Mouse (Mus musculus) spleen, adult 18-20 months (tissue): ENCODE results near the gene Dhrs1.
A peak's percentile ranks its signal among the peaks of the same experiment; 100 is the strongest.

Source experiments
- DNase-seq, 2 experiments: peaks; one replicate each; pipeline ENCODE4 v3.0.0; 2022; ENCODE audit warnings: mixed read lengths in 2 of 2

Gene Dhrs1

DNA sequence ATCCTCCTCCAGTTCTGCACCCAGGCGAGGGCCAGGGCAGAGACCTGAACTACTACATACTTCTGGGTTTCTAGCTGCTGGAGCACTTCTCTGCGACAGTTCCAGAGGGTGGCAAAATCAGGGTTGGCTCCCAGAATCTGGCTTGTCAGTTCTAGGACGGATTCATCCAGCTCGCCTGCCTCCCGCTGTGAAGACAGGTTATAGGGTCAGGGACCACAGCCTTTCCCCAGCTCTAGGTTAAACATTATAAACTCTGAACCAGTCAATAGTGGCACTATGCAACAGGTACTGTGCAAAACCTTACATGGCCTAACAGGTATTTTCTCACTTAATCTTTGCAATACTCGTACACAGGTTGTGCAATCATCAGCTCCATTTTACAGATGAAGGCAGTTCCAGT, 24.4 kb downstream of the Dhrs1 start:
- DNase-seq, result no peak

DNA sequence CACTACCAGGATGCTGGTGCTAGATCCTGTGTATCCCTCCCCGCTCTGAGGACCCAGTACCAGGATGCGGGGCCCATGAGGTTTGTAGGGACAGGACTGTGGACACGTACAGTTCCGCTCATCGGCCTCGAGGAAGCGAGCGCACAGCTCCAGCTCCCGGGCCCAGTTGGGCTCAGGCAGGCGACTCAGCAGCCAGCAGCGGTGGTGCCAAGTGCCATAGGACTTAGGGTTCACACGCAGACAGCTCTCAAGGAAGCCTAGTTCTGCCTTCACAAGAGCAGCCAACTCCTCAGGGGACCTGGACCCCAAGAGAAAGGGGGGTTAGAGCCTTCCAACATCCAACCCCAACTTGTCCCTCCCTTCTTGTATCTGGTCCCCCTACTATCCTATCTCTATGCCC, 24.8 kb downstream of the Dhrs1 start:
- no peak for DNase-seq

DNA sequence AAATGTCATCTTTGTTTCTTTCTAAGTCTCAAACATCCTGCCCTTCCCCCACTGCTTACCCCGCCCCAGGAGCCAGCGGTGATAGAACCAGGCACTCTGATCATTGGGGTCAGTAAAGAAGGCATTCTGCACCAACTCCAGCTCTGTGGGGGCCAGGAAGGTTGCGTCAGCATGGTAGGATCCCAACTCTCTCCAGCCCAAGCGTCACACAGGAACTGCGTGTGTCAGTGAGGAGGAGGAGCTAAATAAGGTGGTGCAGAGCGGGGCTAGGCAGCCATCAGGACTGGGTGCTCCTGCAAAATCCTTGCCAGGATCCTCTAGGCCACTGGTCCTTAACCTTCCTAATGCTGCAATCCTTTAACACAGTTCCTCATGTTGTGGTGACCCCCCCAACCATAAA, 25.8 kb downstream of the Dhrs1 start:
- DNase-seq, result no peak

DNA sequence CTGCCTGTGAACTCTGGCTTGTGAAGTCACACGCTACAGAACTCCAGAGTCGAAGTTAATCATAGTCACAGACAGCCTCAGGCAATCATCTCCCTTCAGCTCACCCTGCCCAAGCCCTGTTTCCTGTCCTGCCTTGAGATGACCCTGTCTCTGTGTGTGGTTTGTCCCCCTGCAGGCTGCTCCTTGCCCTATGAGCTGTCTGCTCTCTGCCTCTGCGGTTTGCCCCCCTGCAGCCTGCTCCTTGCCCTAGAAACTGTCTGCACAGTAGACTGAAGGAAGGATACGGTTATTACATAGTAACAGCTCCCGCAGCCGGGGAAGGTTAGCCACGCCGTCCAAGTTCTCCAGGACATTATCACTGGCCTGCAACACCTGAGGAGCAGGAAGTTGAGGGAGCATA, 28.6 kb downstream of the Dhrs1 start:
- DNase-seq, result no peak

DNA sequence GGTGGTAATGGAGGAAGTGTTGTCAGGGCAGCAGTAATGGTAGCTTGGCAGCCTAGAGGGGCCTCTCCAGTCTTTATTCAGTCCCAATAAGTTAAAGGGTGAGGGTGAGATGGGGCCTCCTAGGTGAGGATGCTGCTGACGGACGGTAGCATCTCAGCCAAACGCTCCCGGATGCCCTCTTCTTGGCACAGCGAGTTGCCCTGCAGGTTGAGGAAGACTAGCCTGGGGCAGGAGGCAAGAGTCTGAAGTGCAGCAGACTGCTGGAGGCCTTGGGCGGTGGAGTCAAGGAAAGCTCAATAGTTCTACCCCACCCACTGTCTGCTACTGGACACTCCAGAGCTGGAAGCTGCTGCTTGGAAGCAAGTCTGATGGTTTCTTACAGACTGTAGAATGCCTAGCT, 29.2 kb downstream of the Dhrs1 start:
- DNase-seq, result no peak

DNA sequence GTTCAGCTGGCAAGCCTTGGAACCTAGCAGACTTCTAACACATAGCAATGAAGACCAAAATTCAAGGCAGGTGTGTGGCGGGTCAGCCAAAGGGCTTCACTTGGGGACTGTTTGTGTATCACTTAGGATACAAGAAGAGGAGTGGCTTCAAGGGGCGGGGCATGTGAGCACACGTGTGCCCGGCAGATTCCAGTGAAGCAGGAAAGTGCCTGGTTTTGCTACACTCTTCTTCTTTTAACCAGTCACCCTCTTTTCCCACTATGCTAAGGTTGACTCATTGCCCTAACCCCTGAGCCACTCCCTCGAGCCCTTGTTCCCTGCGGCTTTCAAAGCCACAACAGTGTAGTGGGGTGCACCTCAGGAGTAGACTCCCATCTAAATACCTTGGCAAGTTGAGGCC, 30.6 kb downstream of the Dhrs1 start:
- no peak for DNase-seq

DNA sequence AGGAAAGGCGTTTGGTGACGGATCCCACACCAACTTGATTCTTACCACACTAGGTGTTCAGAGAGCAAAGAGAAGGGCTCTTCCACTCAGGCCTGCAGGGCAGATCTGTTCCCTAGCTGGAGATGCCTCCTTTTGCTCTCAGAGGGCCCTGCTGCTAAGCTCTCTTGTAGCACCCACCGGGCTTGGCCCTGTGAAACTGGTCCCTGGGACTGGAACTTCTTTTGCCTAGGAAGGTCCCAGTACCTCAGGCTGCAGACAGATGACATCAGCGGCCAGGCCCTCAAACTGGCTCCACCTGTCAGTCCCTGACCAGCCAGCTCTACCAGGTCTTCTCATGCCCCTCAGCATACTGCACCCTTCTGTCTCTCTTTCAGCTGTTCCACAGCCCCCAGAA, 31.8 kb downstream of the Dhrs1 start, which contains the start of gene Tgm1:
Tgm1 (minus strand) TSS at position 198 of the 394 bp plus-strand sequence.
- DNase-seq, result no peak

DNA sequence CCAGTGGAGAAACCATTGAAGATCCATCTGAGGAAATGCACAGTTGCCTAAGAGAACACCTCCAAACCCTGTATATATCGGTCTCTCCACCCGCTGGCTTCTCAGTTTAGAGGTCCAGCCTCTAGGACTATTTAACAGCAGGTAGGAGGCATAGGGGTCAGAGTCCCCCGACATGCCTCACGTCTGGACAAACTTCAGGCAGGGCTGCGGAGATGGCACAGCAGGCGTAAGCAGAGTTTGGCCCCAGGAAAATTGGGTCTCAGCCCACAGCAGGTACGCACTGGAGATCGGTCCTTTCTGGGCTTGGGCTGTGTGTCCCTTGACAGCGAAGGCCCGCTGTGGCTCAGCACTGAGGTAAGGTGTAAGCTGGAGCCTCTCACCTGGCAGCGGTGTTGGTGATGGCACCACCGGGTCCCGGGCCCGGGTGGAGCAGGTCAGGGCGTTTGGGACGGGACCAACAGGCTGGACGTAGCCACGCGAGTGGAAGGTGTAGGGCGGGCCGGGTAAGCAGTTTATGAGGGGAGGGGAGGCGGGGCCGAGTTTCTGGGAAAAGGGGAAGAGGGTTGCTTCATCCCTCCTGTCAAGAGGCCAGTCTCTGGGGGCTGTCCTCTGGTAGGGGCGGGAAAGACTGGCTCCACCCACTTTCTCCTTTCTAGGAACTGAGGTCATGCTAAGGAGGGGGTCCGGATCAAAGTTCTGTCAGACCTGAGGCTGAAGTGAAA, 32.3 kb downstream of the Dhrs1 start:
- peak in 1 of 2 experiments; percentile 11 for DNase-seq

DNA sequence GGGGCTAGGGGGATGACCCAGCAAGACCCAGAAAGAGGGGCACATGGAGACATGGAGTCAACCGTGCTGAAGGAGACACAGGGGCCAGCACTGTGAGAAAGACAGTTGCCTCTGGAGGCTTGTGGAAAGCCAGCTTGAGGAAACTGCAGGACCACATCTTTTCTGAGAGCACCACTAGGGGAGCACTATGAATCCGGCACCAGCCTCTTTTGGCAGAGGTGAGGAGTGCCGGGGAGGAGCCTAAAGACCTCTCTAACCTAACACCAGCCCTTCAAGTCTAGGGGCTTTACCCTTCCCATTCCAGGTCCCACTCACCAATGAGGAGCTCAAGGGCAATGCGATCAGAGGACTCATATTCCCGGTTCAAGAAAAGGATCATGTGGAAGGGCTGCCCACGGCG, 33.7 kb downstream of the Dhrs1 start:
- DNase-seq, result no peak

DNA sequence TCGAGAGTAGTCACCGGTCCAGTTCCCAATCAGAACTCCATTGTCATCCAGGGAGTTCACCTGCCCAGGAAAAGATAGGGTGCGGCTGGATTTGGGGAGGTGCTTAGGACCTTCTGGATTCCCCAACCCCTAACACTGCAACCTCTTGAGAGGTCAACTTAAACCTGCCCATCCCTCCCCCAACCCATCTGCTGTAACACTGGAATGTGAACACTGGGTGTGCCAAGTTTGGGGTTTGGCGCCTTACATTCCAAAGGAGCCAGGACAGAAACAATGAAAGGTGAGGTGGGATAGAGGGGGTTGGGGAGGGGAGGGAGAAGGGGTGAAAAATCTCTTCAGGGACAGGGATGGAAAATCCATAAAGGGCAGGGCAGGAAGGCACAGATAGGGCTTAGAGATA, 36.0 kb downstream of the Dhrs1 start:
- DNase-seq, result no peak

DNA sequence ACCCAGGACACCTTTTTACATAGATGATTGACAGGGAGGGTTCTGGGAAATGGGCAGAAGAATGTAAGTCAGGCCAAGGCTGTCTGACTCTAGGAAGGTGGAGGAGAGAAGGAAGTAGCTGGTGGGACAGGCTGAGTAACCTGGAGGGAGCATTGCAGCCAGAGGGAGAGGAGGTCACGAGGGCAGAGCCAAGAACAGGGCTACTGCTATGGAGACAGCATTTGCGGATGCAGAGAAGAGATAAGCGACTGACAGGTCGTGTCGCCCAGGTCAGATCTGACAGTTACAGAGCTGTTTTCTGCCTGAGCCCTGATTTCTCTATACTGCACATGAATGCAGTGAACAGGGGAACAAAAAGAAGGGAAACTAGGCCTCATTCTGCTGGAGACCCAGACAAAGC, 38.1 kb downstream of the Dhrs1 start:
- no peak for DNase-seq

DNA sequence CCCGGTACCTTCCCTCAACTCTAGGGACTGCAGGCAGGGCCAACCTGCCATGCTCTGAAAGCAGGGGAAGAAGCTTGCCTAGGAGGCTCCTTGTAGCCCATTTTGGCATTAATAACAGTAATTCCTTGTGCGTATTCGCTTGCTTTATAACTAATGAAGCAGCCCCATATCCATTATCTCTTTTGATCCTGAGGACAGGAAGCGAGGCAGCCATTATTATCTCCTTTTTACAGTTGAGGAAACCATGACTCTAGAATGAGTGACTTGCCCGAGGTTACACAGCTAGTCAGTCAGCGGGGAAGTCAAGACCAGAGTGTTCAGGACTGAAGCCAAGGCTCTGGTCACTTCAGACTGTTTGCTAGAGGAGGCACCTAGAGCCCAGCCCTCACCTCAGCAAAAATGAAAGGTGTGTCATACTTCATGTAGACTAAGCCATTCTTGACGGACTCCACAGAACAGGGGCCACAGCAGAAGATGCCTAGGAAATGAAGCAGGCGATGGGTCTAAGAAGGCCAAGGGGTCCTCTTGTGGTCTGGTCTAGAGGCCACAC, 39.4 kb downstream of the Dhrs1 start:
- no peak for DNase-seq

DNA sequence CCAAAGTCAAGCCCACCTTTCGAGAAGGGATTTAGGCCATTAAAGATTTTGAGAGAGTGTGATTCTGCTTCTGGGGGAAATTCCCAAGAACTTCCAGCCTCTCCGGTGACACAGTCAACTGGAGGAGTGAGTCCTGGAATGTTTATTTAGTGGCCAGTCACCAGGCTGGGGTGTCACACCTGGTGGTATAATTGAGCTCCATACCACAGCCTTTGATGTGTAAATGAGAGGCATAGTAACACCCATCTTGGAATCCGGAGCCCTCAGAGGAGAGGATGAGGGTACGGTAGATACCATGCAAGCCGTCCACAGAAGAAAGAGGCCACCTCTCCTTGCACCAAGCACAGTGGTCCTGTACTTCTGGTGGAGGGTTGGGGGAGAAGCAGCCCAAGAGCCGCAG, 42.7 kb downstream of the Dhrs1 start:
- no peak for DNase-seq

DNA sequence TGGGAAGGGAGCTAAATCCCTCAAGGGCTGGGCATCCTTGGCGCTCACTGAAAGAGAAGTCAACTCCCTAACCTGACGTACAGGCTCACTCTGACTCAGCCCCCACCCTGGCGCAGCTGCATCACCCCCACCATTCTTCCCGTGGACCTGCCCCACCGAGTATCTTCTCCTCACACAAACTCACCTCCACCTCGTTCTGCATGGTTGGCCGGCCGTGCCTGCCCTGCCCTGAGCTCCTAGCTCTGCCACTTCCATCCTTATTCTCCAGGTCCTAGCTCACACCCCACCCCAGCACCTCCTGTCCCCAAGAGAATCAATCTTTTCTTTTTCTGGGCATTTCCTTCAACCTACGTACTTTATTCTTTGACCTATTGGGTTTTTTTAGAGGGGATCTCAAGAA, 44.4 kb downstream of the Dhrs1 start:
- no peak for DNase-seq

DNA sequence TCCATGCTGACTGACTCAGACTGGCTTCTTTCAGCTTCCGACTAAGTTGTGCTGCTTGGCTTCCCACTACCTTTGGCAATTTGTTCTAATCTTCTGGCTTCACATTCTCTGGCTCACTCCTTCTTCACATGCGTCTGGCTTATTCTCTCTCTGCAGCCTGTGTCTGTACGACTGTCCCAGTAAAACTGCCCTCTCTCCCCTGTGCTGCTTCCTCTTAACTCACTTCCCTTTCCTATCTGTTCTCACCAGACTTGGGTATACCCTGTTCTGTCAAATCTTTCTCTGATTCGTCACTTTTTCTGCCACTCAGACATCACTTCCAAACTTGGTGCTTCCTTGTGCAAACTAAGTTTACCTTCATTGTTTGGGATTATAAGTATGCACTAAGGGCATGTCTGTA, 48.3 kb downstream of the Dhrs1 start:
- no peak for DNase-seq

DNA sequence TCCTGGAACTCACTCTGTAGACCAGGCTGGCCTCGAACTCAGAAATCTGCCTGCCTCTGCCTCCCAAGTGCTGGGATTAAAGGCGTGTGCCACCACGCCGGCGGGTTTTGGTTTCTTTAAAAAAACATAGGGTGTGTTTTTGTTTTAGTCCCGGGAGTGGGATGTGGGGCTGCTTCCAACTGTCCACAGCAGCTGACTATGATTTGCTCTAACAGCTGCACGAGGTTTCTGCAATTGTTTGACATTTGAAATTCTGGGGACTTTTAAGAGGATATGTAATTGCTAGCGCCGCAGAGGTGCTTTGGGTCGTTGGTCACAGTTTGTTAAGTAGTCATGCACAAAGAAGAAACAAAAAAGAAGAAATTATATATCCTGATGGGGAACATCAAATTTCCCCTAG, 56.1 kb downstream of the Dhrs1 start:
- DNase-seq, result no peak
